Mouse (Mus musculus) thymus, adult 2 months (tissue): ENCODE results near the gene Dnm3.

Experiments
- CTCF ChIP-seq: fragments of 200-500 bp; IDR thresholded peaks from 2 replicates; pipeline ENCODE4 v1.5.1; 2012; ENCODE audit warnings: mild to moderate bottlenecking, control low read depth, low read length, moderate library complexity, borderline replicate concordance; ENCODE audit not compliant: control insufficient read depth, poor library complexity, insufficient read depth; ENCODE audit errors: extremely low read depth
- POLR2A ChIP-seq: fragments of 200-500 bp; IDR thresholded peaks from 2 replicates; pipeline ENCODE4 v1.6.1; 2012; ENCODE audit warnings: mild to moderate bottlenecking, low read length, control low read depth, moderate library complexity; ENCODE audit not compliant: control insufficient read depth, poor library complexity, insufficient read depth; ENCODE audit errors: extremely low read depth

GRCm38 (mm10) chr1:162052138-162052537 is 425.7 kb downstream of the Dnm3 start:
- TF ChIP-seq CTCF (no peak), POLR2A (no peak)
